Mouse (Mus musculus): ENCODE data around the gene Thrb.

DNA sequence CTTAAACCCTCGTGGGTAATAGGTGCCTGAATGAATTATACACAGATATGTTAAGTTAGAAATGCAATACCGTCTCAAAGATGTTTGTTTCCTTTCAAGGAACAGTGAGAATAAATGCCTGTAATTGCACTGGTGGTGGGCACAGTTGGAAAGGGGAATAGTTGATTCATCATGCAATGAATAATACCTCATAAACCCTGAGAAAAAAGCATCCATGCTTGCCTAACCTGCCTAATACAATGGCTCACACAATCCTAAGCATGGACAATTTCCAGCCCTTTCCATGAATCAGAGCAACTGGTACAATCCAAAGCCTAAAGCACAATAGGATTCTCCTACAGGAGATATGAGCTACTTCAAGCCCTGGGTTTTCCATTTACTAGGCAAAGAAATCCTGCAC is 299.8 kb downstream of the Thrb start:
- TF ChIP-seq CTCF (IDR thresholded peaks at IDR 0.05; ENCODE audit: extremely low read depth, insufficient read depth, insufficient read length, insufficient replicate concordance), result no peak
- no peak for TF ChIP-seq POLR2A (IDR thresholded peaks at IDR 0.05; ENCODE audit: low read depth, low read length)
